Mouse (Mus musculus) left cerebral cortex, adult 8-10 months (tissue): Measurements from ENCODE around the gene Armt1. TPM values are rescaled to one million over a fixed set of nuclear protein-coding genes. Genes with fewer than 3 reads are reported as not detected.

Experiments used
- DNase-seq, 2 experiments: peaks; one replicate each; pipeline ENCODE4 v3.0.0; 2022; ENCODE audit warnings: low spot score in 2 of 2
- total RNA-seq, 4 experiments: library from RNA; stranded (reverse); gene quantifications; 2 replicates each; pipeline ENCODE4 v1.2.4; 2022

Armt1 gene
- 10 to 100 TPM; 21.3 to 24.1 (median 22.7) TPM for total RNA-seq

DNA sequence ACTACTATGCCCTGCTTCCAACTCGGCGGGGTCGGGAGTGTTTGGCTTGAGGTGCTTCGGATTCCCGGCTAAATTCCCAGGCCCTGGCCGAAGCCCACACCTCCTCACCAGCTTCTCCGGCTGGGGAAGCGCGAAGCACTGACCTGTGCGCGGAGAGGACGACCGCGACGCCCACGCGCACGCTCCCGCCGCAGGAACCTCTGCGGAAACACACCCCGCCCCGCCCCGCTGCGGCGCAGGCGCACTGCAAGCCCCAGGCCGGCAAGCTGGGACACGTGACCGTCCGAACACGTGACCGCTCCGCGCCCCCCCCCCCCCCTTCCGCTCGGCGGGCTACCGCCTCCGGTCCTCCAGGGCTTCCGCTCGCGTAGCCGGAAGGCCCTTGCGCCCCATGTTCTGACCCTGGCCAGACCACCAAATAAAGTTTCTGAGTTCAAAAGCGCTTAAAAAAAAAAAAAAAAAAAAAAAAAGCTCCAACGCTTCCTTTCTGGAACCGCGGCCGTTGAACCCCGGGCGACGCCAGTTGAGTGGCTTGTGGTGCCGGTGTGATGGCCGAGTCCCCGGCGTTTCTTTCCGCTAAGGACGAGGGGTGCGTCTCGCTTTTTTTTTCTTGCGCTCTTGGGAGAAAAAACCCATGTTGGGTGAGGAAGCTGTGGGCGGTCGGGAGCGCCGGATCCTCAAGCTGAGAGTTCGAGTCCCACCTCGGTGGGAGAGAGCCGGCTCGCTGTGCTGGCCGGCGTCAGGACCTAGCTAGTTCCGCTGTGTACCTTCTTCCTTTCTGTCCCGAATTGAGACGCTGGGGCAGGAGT is at the start of gene Armt1, which contains the start of gene Rmnd1:
Armt1 (plus strand) TSS at position 345 of the 809 bp plus-strand sequence.
Rmnd1 (minus strand) TSS at position 266 of the 809 bp plus-strand sequence.
- peak; percentile 93 to 95 for DNase-seq

DNA sequence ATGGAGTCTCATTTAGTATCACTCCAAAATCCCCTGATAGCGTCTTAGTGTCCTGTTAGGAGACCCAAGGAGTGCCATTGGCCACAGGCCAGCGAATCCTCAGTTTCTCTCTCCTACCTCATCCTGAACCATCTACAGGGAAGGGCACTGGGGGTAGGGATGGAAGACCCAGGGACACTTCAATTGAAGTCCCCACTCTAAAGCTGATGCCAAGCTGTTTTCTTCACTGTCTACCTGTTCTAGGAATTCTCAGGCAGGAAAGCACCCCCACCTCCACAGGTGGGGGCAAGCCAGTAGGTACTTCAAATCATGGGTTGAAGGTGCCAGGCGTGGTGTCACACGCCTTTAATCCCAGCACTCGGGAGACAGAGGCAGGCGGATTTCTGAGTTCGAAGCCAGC is 48.0 kb upstream of the Armt1 start:
- DNase-seq = no peak

DNA sequence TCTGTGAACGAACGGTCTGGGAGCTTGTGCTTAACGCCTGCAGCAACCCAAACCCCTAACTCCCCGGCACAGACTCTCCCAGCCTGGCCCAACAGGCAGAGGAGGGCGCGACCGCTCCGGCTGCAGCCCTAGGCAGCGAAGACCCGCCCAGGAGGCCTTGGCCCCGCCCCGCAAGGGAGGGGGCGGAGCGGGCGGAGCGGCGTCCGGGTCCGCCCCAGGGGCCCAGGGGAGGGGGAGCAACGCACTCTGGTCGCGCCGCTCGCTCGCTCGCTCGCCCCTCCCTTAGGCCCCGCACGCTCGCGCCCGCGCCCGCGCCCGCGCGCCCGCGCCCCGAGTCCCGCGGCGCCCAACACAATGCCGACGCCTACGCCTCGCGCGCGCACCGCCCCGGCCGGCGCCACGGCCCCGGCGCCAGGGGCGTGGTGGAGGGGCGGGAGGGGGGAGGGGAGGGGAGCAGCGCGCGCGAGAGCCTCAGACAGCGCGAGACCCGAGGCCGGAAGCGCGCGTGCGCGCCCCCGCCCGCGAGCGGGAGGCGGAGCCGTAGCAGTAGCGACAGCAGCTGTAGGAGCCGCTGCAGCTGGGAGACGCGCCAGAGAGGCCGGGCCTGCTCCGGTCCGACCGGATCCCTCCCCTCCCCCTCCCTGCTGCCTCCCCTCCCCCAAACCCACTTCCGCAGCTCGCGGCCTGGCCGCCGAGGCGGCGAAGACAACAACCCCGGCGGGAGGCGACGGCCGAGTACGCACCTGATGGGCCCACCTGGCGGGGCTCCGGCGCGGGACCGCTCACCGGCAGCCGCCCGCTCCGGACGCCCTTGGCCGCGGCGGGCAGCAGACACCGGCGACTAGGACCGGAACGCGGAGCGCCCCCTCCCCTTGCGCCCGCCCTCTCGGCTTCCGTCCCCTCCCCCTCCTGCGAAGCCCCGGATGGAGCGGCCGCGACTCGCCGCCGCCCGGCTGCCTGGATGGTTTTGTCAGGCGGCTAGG is 45.4 kb upstream of the Armt1 start:
- peak; percentile 72 to 96 for DNase-seq

DNA sequence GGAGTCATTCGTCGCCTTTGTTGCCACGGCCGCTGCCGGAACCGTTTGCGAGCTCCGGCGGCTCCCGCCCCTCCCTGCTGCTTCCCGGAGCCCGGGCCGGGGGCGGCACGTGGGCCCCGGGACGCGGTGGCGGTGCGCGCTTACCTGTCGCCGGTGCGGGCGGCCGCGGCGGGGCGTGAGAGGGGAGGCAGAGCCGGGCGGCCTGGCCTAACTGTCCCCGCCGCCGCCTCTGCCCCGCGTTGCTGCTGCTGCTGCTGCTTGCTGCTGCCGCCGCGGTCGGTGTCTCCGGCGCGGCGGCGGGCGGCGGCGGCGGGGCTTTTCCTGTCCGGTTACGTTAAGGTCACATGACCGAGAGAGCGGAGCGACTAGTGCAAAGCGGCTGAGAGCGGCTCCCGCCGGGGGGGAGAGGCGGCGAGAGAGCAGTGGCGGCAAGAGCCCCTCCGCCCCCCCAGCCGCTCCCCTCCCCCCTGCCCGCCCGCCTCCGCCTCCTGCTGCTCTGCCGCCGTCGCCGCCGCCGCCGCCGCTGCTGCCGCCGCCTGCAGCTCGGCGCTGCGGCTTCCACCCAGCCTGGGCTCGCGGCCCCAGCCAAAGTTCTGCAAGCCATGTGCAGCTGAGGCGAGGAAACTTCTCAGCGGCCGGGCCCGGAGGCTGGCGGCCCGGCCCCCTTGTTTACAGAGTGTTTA is 44.4 kb upstream of the Armt1 start, which contains the start of gene Zbtb2:
Zbtb2 (minus strand) TSS at position 408 of the 683 bp plus-strand sequence.
- peak in 1 of 2 experiments; percentile 63 for DNase-seq

DNA sequence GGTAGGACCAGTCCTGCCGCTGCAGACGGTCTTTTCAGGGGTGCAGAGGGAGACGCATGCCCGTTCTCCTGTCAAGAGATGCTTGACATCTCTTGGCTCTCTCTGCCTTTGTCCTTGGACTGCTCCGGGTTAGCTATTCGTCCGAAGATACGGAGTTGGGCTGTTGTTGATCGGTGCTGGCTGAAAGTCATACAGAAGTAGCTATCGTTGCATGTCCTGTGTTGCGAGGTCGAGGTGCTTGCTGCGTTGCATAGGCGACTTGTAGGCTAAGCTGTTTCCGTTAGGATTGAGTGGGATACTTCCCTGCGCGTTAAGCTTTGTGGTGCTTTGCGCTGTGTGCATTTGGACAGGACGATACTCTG is 43.9 kb upstream of the Armt1 start:
- no peak for DNase-seq

DNA sequence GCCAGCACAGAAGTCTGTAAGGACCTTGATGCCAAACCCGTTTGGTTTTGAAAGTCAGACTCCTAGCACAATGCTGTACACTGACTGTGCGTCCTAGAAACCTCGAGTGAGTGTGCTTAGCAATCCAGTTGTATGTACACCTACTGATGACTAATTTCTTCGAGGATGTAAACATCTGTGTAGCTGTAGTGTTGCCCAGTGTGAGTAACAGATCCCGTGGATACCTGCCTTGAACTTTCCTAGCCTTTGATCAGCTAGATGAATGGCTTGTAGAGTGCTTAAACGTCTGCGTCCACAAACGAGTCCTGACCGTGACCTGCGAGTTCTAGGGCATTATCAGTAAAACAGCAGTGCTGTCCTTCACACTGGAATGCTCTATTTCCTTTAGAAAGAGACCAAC is 43.2 kb upstream of the Armt1 start:
- DNase-seq = no peak

DNA sequence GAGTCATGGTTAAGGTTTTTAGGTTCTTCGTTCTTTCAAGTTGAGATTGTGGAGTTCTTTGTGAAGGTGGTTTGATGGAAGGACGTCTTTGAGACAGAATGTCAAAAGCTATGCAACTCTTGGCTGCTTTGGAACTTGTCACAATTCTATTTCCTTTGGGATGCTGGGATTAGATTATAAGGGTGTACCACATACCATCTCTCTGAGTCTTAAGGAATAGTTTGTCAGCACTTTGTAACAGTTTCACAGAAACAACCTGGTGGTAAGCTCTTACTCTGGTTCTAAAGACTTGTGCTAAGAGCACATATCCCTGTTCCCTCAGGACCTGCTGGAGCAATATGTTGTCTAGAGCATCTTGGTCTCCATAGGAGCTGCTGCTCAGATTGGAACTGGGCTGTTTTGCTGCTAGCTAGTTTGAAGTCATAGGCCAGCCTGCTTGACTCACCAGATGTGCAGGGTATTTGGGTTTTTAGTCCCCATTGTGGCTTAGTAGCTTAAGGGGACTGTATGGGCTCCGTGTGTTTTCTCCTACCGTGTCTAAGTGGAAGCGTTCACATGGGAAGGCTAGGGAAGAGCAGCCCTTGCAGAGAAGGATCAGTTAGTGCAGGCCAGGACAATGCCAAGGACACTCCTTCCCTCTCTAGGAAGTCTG is 42.7 kb upstream of the Armt1 start:
- DNase-seq = no peak

DNA sequence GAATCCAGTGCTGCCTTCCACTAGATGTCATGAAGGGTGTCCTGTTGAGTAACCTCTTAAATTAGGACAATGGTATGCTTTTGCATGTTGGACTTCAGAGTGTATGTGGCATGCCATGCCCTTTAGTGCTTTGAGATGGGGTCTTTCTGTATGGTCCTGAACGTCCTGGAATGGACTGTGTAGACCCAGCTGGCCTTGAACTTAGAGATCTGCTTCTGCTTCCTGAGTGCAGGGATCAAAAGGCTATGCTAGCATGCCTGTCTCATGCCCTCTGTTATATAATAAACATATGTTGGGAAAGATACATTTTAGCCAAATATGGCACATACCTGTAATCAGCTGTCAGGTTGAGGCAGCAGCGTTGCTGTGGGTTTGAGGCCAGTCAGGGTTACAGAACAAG is 41.7 kb upstream of the Armt1 start:
- DNase-seq = no peak

DNA sequence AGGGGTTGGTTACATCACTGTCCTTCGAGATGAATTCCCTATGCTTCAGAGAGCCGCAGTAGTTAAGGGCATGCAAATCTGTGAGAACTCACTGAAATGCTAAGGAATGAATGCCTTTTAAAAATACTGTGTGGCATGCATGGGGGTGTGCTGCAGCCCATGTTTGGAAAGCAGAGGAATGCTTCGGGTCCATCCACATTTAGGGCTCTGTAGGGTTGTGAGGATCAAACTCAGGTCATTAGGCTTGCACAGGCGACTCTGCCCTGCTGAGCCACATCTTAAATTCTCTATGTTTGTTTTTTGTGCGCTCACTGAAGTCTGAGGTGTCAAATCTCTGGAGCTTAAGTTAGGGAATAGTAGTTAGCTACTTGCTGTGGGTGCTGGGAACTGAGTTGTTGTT is 41.2 kb upstream of the Armt1 start:
- no peak for DNase-seq

DNA sequence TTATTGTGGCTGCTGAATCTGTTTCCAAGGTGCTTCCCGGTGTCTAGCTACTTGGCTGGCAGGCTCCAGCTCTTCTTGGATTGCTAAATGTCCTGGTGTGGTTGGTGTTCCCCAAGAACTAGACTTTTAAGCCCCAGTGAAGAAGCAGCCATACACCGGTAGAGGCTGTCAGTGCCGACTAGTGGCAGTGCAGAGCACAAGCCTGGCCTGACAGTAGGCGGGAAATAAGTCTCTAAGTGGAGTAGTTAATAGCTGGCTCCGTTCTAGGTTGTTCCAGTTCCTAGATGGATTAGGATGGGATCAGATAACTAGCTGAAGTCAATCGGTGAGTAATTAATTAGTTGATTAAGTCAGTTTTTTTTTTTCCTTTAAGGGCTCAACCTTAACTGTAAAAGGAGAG is 40.4 kb upstream of the Armt1 start:
- no peak for DNase-seq

DNA sequence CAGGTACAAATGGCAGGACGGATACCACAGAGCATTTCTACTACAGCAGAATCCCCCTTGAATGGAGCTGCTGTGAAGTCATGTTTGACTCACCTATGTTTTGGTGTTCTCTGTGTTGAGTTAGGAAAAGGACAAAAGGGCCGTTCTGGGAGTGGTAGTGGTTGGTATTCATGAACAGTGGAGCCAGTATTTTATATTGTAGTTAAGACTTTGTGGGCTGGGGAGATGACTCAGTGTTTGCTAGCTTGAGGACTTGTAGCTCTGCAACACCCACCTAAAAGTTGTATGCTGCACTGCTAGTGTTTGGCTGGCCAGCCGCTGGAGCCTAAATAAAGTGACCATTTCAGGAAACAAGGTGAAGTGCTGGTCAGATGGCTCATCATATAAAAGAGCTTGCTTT is 36.9 kb upstream of the Armt1 start:
- DNase-seq = no peak

DNA sequence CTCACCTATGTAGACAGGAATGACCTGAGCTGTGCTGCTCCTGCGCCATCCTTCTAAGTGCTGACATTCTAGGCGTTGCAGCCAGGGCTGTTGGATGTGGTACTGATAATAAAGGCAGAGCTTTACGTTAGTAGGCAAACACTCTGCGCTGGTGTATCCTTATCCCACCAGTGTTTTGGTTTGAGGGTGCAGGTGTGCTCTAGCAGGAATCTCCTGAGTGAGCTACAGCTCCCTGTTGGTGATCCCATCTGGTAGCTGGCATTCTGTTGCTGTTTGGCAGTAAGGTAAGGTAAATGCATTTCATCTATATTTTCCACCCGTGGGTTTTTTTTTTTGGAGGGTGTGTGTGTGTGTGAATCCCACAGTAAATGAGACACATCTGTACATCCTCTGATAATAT is 34.2 kb upstream of the Armt1 start:
- no peak for DNase-seq

DNA sequence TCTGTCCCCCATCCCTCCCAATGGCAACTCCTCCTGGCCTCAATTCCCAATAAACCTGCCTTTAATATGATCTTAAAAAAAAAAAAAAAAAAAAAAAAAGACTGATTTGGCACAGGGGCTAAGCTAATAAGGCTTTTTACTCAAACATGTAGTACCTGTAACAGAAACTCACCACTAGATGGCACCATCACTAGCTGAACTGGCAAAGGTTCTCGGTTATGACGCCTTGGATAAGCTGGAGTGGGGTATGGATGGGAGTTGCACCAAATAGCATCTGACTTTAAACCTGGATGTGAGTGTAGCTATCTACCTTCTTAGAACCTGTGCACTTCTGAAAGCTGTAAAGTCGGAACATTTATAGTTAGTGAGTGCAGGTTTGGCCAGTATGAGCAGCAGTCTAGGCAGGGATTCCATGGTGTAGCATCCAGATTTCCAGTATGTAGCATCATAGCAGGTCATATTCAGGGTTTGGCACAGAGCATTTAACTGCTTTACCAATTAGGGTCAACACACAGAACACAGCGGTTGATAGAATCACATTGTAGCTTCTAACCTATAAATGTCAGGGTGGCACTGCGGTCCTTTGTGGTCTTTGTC is 27.3 kb upstream of the Armt1 start:
- no peak for DNase-seq

DNA sequence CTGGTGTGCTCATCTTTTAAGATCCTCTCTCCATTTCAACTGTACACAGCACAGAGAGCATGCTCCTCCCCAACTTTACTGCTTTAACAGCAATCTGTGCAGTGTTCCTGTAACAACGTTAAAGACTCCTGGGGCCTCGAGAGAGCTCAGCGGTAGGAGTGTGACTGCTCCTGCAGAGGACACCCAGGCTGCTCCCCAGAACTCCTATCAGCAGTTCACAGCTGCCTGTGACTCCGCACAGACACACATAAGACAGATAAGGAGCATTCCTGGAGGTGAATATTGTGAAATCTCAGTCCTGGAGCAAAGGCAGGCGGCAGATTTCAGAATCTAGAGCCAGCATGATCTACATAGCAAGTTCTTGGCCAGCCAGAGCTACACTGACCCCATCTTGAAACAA is 26.8 kb upstream of the Armt1 start:
- no peak for DNase-seq

DNA sequence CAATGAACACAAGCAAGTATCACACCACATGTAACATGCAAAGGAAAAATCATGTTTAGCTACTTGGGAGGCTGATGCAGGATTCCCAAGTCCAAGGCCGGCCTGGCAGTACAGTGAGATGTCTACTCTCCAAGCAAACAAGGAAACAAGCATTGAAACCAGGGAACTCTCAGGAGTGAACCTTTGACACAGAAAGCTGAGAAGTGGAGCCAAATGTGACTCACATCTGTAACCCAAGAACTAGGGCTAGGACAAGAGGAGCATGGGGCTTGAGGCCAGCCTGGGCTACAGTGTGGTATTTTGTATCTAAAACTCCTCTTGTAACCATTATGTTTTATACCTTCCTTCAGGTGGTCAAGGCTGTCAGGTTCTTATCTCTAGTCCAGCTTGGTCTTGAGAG is 25.1 kb upstream of the Armt1 start:
- DNase-seq = no peak

DNA sequence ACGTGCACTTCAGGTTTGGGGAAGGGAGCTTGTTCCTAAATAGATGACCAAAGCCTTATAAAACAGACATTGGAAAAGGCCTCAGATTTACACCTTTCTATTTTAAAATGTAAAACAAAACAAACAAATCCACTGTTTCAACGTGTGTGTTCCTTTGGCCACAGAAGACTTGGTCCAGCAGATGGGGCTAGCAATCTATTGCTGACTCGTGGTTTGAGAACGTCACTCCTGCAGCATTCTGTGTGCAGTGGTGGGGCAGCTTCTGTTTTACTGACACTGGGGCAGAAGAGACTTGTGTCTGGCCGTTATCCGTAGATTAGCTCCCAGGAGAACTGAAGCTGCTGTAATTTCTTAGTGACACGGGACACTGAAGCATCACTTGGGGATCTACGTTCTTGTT is 7.0 kb upstream of the Armt1 start:
- DNase-seq = no peak

DNA sequence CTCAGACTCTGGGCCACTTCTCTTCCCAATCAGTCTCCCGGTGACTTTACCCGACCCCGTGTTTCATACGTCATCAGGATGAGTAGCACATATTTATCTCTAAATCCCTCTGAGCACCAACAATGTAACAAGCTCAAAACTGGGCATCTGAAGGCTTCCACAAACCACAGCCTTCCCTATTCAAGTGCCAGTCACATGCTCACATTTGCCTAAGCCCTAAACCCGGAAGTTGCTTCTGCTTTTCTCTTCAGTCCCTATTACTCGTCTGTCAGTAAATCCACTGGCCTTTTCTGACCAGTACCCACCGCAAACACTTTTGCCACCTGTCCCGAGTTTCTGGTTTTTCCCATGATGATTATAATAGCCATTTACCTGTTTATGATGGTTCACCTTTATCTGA is 1.9 kb upstream of the Armt1 start:
- DNase-seq = no peak

DNA sequence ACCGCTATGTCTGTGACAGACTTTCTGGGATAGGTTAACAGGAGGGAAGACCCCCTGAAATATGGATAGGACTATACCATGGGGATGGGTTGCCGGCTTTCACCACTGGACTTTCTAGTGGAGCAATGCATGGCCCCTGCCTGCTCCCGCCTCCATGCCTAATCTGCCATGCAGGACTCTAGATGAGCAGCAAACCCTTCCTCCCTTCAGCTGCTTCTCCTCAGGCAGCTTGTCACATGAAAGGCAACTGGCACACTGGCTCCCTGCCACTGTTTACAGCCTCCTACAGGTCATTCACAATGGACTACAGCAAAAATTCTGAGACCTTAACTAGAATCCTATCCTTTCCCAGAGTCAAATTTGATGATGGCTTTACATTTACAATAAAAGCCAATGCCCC is 1.4 kb upstream of the Armt1 start:
- no peak for DNase-seq

DNA sequence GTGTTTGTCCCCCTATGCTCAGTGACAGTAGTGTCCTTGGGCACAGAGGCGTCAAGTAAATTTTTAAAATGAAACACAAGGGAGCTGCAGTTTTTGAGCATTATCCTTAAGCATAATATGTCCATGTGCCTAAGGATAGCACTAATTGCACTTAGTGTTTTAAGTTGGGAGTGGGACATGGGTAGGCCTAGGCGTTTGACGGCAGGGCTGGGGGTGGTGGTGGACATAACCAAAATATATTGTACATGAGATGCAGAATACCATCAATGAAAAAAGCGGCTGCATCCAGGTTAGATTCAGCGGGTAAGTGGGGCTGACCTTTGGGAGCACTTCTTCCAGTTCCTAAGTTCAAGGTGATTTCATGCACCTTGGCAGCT is 533 bp upstream of the Armt1 start:
- no peak for DNase-seq

DNA sequence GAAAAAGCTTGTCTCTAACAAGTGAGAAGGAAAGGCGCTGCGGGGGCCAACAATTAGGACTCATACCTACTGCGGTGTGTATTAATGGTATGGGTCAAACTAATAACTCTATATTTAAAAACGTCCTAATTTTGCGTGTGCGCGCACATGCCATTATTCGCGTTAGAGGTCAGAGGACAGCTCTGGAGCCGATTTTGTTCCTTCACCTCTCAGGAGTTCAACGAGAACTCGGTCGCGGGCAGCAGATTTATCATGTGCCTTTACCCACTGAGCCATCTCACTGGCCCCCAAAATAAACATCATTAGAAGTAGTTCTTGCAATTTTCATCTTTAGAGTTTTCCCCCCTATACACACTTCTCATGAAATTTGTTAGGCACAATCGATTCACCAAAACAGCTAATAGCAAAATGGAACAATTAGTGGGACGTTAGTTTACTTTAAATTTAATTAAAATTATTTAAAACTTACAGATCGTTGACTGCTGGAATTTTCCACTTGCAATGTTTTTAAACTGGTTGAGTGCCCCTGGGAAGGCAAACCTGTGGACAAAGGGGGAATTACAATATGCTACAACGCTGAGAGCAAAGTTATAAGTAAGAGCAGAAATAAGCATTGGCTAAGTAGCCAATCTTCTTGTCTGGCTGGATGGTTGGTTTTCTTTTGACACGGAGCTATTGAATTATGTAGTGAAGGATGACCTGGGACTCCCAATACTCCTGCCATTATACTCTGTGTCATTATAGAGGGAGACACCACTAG is 909 bp downstream of the Armt1 start:
- no peak for DNase-seq
